Comparison of ENCODE assay signal across 20 mouse cellular contexts in the genomic region with DNA sequence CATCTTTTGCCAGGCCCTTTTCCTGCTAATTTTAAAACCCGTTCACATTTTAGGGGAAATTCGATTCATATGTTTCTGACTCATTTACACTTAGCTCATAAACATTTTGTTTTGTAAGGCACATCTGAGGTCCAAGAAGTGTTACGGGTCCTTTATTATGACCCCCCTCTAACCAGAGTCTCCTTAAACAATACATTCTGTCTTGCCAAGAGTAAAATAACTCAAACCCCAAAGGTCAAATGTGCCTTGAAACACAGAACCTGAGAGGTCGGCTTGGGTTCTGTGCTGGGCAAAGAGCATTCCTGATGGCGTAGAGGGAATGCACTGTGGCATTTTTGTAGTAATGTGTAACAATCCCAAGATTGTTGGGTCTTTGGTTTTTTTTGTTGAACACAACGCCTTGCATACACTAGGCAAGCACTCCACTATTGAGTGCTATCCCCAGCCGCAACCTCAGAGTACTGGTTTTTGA.
A peak's percentile ranks its signal among the peaks of the same experiment; 100 is the strongest.
DNase-seq lines count a peak whose midpoint lies in the region; ATAC-seq lines count a peak whose summit lies in the region.
"Had no signal": no experiment of that assay in that cellular context is flagged by ENCODE, and none has a peak within 500 bp of the region (broad histone marks: within the 10 kb centered on the region; RNA-seq: fewer than 3 reads in every experiment).

No protein-coding gene starts in this region.

- H3K9ac ChIP-seq in midbrain, embryonic 11.5 days (ENCODE audit: low read length), result no peak overlapping the region
- H3K9ac ChIP-seq in midbrain, embryonic 15.5 days, result no peak overlapping the region
- no peak overlapping the region for H3K9ac ChIP-seq in embryonic facial prominence, embryonic 15.5 days
- H3K9ac ChIP-seq: forebrain, embryonic 12.5 days; heart, embryonic 12.5 days; hindbrain, embryonic 15.5 days had no signal

- no peak overlapping the region for H3K4me2 ChIP-seq in midbrain, embryonic 11.5 days
- no peak overlapping the region for H3K4me2 ChIP-seq in midbrain, embryonic 15.5 days
- H3K4me2 ChIP-seq in embryonic facial prominence, embryonic 15.5 days (replicated peaks), result no peak overlapping the region
- H3K4me2 ChIP-seq: forebrain, embryonic 12.5 days; heart, embryonic 12.5 days; hindbrain, embryonic 15.5 days had no signal

- peak; percentile 37 for DNase-seq in midbrain, embryonic 11.5 days (ENCODE audit: low spot score, missing footprints)
- peak; percentile 59 for DNase-seq in Muller cell, postnatal 12 days (ENCODE audit: inconsistent ontology term)
- DNase-seq in yolk sac, embryonic 10.5 days (ENCODE audit: low spot score), result no peak
- DNase-seq in cerebellum, postnatal 14 days, result no peak
- DNase-seq in ovary, adult 18-20 months (ENCODE audit: low spot score), result no peak
- DNase-seq: adrenal gland, postnatal 25 days; cerebellum, adult 11 months; cerebellum, adult 8-10 months; cerebellum, postnatal 25 days; heart, adult 2 months; kidney, adult 8-10 months had no signal

- no peaks in the 10 kb centered on the region for H3K27me3 ChIP-seq in midbrain, embryonic 11.5 days (ENCODE audit: control insufficient read depth, insufficient read depth, low read length)
- H3K27me3 ChIP-seq in midbrain, embryonic 15.5 days (replicated peaks), result no peaks in the 10 kb centered on the region
- no peaks in the 10 kb centered on the region for H3K27me3 ChIP-seq in embryonic facial prominence, embryonic 15.5 days
- H3K27me3 ChIP-seq: CH12.LX; heart, embryonic 12.5 days; hindbrain, embryonic 15.5 days had no signal

- H3K27ac ChIP-seq in midbrain, embryonic 11.5 days (ENCODE audit: low read depth, low read length), result no peak overlapping the region
- no peak overlapping the region for H3K27ac ChIP-seq in midbrain, embryonic 15.5 days
- H3K27ac ChIP-seq in embryonic facial prominence, embryonic 15.5 days (replicated peaks), result peak overlapping the region; percentile 45; the same call in 1 of the 2 replicates
- H3K27ac ChIP-seq: forebrain, embryonic 12.5 days; heart, adult 2 months; hindbrain, embryonic 15.5 days had no signal

- ATAC-seq in midbrain, embryonic 11.5 days (ENCODE audit: low FRiP score), result no peak
- ATAC-seq in midbrain, embryonic 15.5 days (replicated peaks), result no peak
- ATAC-seq in embryonic facial prominence, embryonic 15.5 days (ENCODE audit: insufficient number of reproducible peaks, low FRiP score, low TSS enrichment, low read depth), result no peak
- ATAC-seq: activated CD4-positive, CD25-positive, alpha-beta regulatory T cell, adult 4 months; forebrain, embryonic 16.5 days; intestine, embryonic 16.5 days had no signal

- H3K9me3 ChIP-seq in midbrain, embryonic 11.5 days (ENCODE audit: control insufficient read depth, low read length), result no peaks in the 10 kb centered on the region
- no peaks in the 10 kb centered on the region for H3K9me3 ChIP-seq in midbrain, embryonic 15.5 days
- H3K9me3 ChIP-seq in embryonic facial prominence, embryonic 15.5 days (replicated peaks), result no peaks in the 10 kb centered on the region
- H3K9me3 ChIP-seq: forebrain, embryonic 12.5 days; heart, embryonic 12.5 days; hindbrain, embryonic 15.5 days had no signal

- WGBS in midbrain, embryonic 11.5 days, result 87% methylated on average over 7 of the region's 7 CpGs
- 86% methylated on average over 7 of the region's 7 CpGs for WGBS in midbrain, embryonic 15.5 days
- WGBS in embryonic facial prominence, embryonic 15.5 days, result 53% methylated on average over 7 of the region's 7 CpGs

- no peak overlapping the region for H3K4me3 ChIP-seq in midbrain, embryonic 11.5 days (ENCODE audit: low read depth, low read length)
- no peak overlapping the region for H3K4me3 ChIP-seq in midbrain, embryonic 15.5 days
- no peak overlapping the region for H3K4me3 ChIP-seq in embryonic facial prominence, embryonic 15.5 days (replicated peaks)
- H3K4me3 ChIP-seq: forebrain, embryonic 12.5 days; heart, adult 2 months; heart, embryonic 12.5 days; hindbrain, embryonic 15.5 days had no signal

- no peaks in the 10 kb centered on the region for H3K36me3 ChIP-seq in midbrain, embryonic 11.5 days (ENCODE audit: control insufficient read depth, insufficient read depth, low read length)
- H3K36me3 ChIP-seq in midbrain, embryonic 15.5 days (replicated peaks), result no peaks in the 10 kb centered on the region
- no peaks in the 10 kb centered on the region for H3K36me3 ChIP-seq in embryonic facial prominence, embryonic 15.5 days
- H3K36me3 ChIP-seq: forebrain, embryonic 12.5 days; heart, embryonic 12.5 days; hindbrain, embryonic 15.5 days had no signal

- H3K4me1 ChIP-seq in midbrain, embryonic 11.5 days (ENCODE audit: control insufficient read depth, insufficient read depth, low read length), result peaks cover 9% of the 10 kb centered on the region; the same call in 1 of the 2 replicates
- no peaks in the 10 kb centered on the region for H3K4me1 ChIP-seq in midbrain, embryonic 15.5 days
- H3K4me1 ChIP-seq in embryonic facial prominence, embryonic 15.5 days, result peaks cover 9% of the 10 kb centered on the region
- H3K4me1 ChIP-seq: heart, embryonic 12.5 days; hindbrain, embryonic 15.5 days had no signal

Comparison
In these comparisons a context has a peak if more than half of its experiments do, and no peak if none do; other contexts are left out.
1. DNase-seq: peak in midbrain, embryonic 11.5 days (single experiment) and Muller cell, postnatal 12 days (single experiment); none in yolk sac, embryonic 10.5 days (single experiment), cerebellum, postnatal 14 days (0 of 2) and ovary, adult 18-20 months (single experiment).